Mouse (Mus musculus) layer of hippocampus, adult 9-10 months (tissue): ENCODE measurements around the gene Gif.

Source experiments
- DNase-seq: peaks from one replicate; pipeline ENCODE4 v3.0.0; 2022; ENCODE audit warnings: low spot score

Gif gene

GRCm38 (mm10) chr19:11747298-11747697 is at the start of gene Gif:
Gene Gif, plus strand, starts transcription at chr19:11747554.
- DNase-seq: no peak

- DNase-seq: no peak
These were observed 49.0 kb upstream of the Gif start for GRCm38 (mm10) chr19:11698342-11698741.

GRCm38 (mm10) chr19:11712451-11712850 is 34.9 kb upstream of the Gif start:
- DNase-seq: no peak

- no peak for DNase-seq
These were observed 27.3 kb upstream of the Gif start for GRCm38 (mm10) chr19:11720071-11720470.

GRCm38 (mm10) chr19:11723870-11724269 is 23.5 kb upstream of the Gif start:
- no peak for DNase-seq

GRCm38 (mm10) chr19:11724275-11724674 is 23.1 kb upstream of the Gif start:
- DNase-seq: no peak

- no peak for DNase-seq
These were observed 21.4 kb upstream of the Gif start for GRCm38 (mm10) chr19:11725915-11726314.

- DNase-seq: no peak
These were observed 20.1 kb upstream of the Gif start for GRCm38 (mm10) chr19:11727304-11727703.

GRCm38 (mm10) chr19:11730278-11730677 is 17.1 kb upstream of the Gif start:
- no peak for DNase-seq

GRCm38 (mm10) chr19:11736455-11736854 is 10.9 kb upstream of the Gif start:
- no peak for DNase-seq

- DNase-seq: no peak
These were observed 1.7 kb upstream of the Gif start for GRCm38 (mm10) chr19:11745680-11746079.

GRCm38 (mm10) chr19:11765059-11765458 is 17.7 kb downstream of the Gif start:
- DNase-seq: no peak

- no peak for DNase-seq
These were observed 19.1 kb downstream of the Gif start for GRCm38 (mm10) chr19:11766413-11766812.

- peak; percentile 37 for DNase-seq
These were observed 20.8 kb downstream of the Gif start for GRCm38 (mm10) chr19:11768163-11768562.

GRCm38 (mm10) chr19:11769257-11769920 is 22.0 kb downstream of the Gif start:
- no peak for DNase-seq

GRCm38 (mm10) chr19:11770205-11770892 is 23.0 kb downstream of the Gif start, which contains the start of gene Mrpl16:
Gene Mrpl16, plus strand, starts transcription at chr19:11770391.
- peak; percentile 87 for DNase-seq

- DNase-seq: peak; percentile 65
These were observed 30.0 kb downstream of the Gif start for GRCm38 (mm10) chr19:11777191-11777865.

- no peak for DNase-seq
These were observed 38.2 kb downstream of the Gif start for GRCm38 (mm10) chr19:11785409-11786154.

GRCm38 (mm10) chr19:11787826-11788225 is 40.5 kb downstream of the Gif start:
- DNase-seq: no peak

- DNase-seq: no peak
These were observed 41.5 kb downstream of the Gif start for GRCm38 (mm10) chr19:11788876-11789275.

- DNase-seq: no peak
These were observed 44.5 kb downstream of the Gif start for GRCm38 (mm10) chr19:11791825-11792224.

- DNase-seq: no peak
These were observed 46.5 kb downstream of the Gif start for GRCm38 (mm10) chr19:11793741-11794359.
